Mouse (Mus musculus): ENCODE measurements around the gene Ncln. TPM values are rescaled to one million over a fixed set of nuclear protein-coding genes. Genes with fewer than 3 reads are reported as not detected.
A peak's percentile ranks its signal among the peaks of the same experiment; 100 is the strongest.

Ncln gene
- polyA plus RNA-seq, 1 experiment, result 37.2 TPM

GRCm38 (mm10) chr10:81458267-81458666, 37.9 kb downstream of the Ncln start:
- H3K9me3 ChIP-seq (replicated peaks; ENCODE audit: control insufficient read depth, insufficient read depth, low read length, poor library complexity, severe bottlenecking), result no peaks in the 10 kb centered on the region
- no peaks in the 10 kb centered on the region for H3K36me3 ChIP-seq (ENCODE audit: control insufficient read depth, insufficient read depth, low read length, poor library complexity, severe bottlenecking)
- H3K4me1 ChIP-seq (ENCODE audit: control insufficient read depth, insufficient read depth, low read length), result no peaks in the 10 kb centered on the region
- H3K9ac ChIP-seq (ENCODE audit: low read depth, poor library complexity, severe bottlenecking), result no peak overlapping the region
- H3K27me3 ChIP-seq (ENCODE audit: control insufficient read depth, insufficient read depth, low read length, poor library complexity, severe bottlenecking), result no peaks in the 10 kb centered on the region
- no peak overlapping the region for H3K27ac ChIP-seq (ENCODE audit: insufficient read depth, low read length)
- H3K4me3 ChIP-seq (ENCODE audit: low read depth, low read length), result no peak overlapping the region
- TF ChIP-seq EP300 (IDR thresholded peaks at IDR 0.05; ENCODE audit: insufficient read depth, low read depth, low read length), result no peak
- TF ChIP-seq POLR2A (IDR thresholded peaks at IDR 0.05; ENCODE audit: insufficient read depth, low read length), result no peak
- no peak for TF ChIP-seq CTCF (IDR thresholded peaks at IDR 0.05; ENCODE audit: low read depth, low read length)

- H3K27ac ChIP-seq (ENCODE audit: insufficient read depth, low read length), result no peak overlapping the region
- no peaks in the 10 kb centered on the region for H3K4me1 ChIP-seq (ENCODE audit: control insufficient read depth, insufficient read depth, low read length)
- no peaks in the 10 kb centered on the region for H3K9me3 ChIP-seq (replicated peaks; ENCODE audit: control insufficient read depth, insufficient read depth, low read length, poor library complexity, severe bottlenecking)
- H3K4me3 ChIP-seq (ENCODE audit: low read depth, low read length), result no peak overlapping the region
- H3K27me3 ChIP-seq (ENCODE audit: control insufficient read depth, insufficient read depth, low read length, poor library complexity, severe bottlenecking), result no peaks in the 10 kb centered on the region
- no peaks in the 10 kb centered on the region for H3K36me3 ChIP-seq (ENCODE audit: control insufficient read depth, insufficient read depth, low read length, poor library complexity, severe bottlenecking)
- TF ChIP-seq EP300 (IDR thresholded peaks at IDR 0.05; ENCODE audit: insufficient read depth, low read depth, low read length), result no peak
- TF ChIP-seq CTCF (IDR thresholded peaks at IDR 0.05; ENCODE audit: low read depth, low read length), result no peak
- H3K9ac ChIP-seq (ENCODE audit: low read depth, poor library complexity, severe bottlenecking), result no peak overlapping the region
Measured at GRCm38 (mm10) chr10:81457624-81458023, 38.6 kb downstream of the Ncln start.

GRCm38 (mm10) chr10:81456983-81457563, 39.1 kb downstream of the Ncln start:
- Histone ChIP-seq H3K4me3 (ENCODE audit: low read depth, low read length) (no peak overlapping the region), H3K9me3 (replicated peaks; ENCODE audit: control insufficient read depth, insufficient read depth, low read length, poor library complexity, severe bottlenecking) (no peaks in the 10 kb centered on the region), H3K4me1 (ENCODE audit: control insufficient read depth, insufficient read depth, low read length) (no peaks in the 10 kb centered on the region), H3K9ac (ENCODE audit: low read depth, poor library complexity, severe bottlenecking) (no peak overlapping the region), H3K27ac (ENCODE audit: insufficient read depth, low read length) (no peak overlapping the region), H3K27me3 (ENCODE audit: control insufficient read depth, insufficient read depth, low read length, poor library complexity, severe bottlenecking) (no peaks in the 10 kb centered on the region), H3K36me3 (ENCODE audit: control insufficient read depth, insufficient read depth, low read length, poor library complexity, severe bottlenecking) (no peaks in the 10 kb centered on the region)
- TF ChIP-seq CTCF (IDR thresholded peaks at IDR 0.05; ENCODE audit: low read depth, low read length) (no peak), EP300 (IDR thresholded peaks at IDR 0.05; ENCODE audit: insufficient read depth, low read depth, low read length) (no peak), POLR2A (IDR thresholded peaks at IDR 0.05; ENCODE audit: insufficient read depth, low read length) (no peak)

GRCm38 (mm10) chr10:81455181-81455895, 40.9 kb downstream of the Ncln start, which contains the start of gene Nfic:
TSS of gene Nfic (minus strand) at chr10:81455635.
- Histone ChIP-seq H3K36me3 (ENCODE audit: control insufficient read depth, insufficient read depth, low read length, poor library complexity, severe bottlenecking) (no peaks in the 10 kb centered on the region), H3K9me3 (replicated peaks; ENCODE audit: control insufficient read depth, insufficient read depth, low read length, poor library complexity, severe bottlenecking) (no peaks in the 10 kb centered on the region), H3K4me3 (ENCODE audit: low read depth, low read length) (peak within 1 kb of the TSS; percentile 23; the same call in 1 of the 2 replicates), H3K27ac (ENCODE audit: insufficient read depth, low read length) (no peak within 1 kb of the TSS), H3K27me3 (ENCODE audit: control insufficient read depth, insufficient read depth, low read length, poor library complexity, severe bottlenecking) (no peaks in the 10 kb centered on the region), H3K4me1 (ENCODE audit: control insufficient read depth, insufficient read depth, low read length) (no peaks in the 10 kb centered on the region), H3K9ac (ENCODE audit: low read depth, poor library complexity, severe bottlenecking) (peak within 1 kb of the TSS; percentile 45; the same call in 1 of the 2 replicates)
- TF ChIP-seq POLR2A (IDR thresholded peaks at IDR 0.05; ENCODE audit: insufficient read depth, low read length) (no peak), CTCF (IDR thresholded peaks at IDR 0.05; ENCODE audit: low read depth, low read length) (no peak), EP300 (IDR thresholded peaks at IDR 0.05; ENCODE audit: insufficient read depth, low read depth, low read length) (no peak)

- H3K27ac ChIP-seq (ENCODE audit: insufficient read depth, low read length), result no peak overlapping the region
- H3K27me3 ChIP-seq (ENCODE audit: control insufficient read depth, insufficient read depth, low read length, poor library complexity, severe bottlenecking), result no peaks in the 10 kb centered on the region
- no peak overlapping the region for H3K4me3 ChIP-seq (ENCODE audit: low read depth, low read length)
- no peaks in the 10 kb centered on the region for H3K36me3 ChIP-seq (ENCODE audit: control insufficient read depth, insufficient read depth, low read length, poor library complexity, severe bottlenecking)
- H3K4me1 ChIP-seq (ENCODE audit: control insufficient read depth, insufficient read depth, low read length), result no peaks in the 10 kb centered on the region
- no peak overlapping the region for H3K9ac ChIP-seq (ENCODE audit: low read depth, poor library complexity, severe bottlenecking)
- no peaks in the 10 kb centered on the region for H3K9me3 ChIP-seq (replicated peaks; ENCODE audit: control insufficient read depth, insufficient read depth, low read length, poor library complexity, severe bottlenecking)
- TF ChIP-seq CTCF (IDR thresholded peaks at IDR 0.05; ENCODE audit: low read depth, low read length) (no peak), EP300 (IDR thresholded peaks at IDR 0.05; ENCODE audit: insufficient read depth, low read depth, low read length) (no peak), POLR2A (IDR thresholded peaks at IDR 0.05; ENCODE audit: insufficient read depth, low read length) (no peak)
Measured at GRCm38 (mm10) chr10:81454106-81454505, 42.1 kb downstream of the Ncln start.

GRCm38 (mm10) chr10:81452947-81453288, 43.3 kb downstream of the Ncln start:
- Histone ChIP-seq H3K4me1 (ENCODE audit: control insufficient read depth, insufficient read depth, low read length) (no peaks in the 10 kb centered on the region), H3K27me3 (ENCODE audit: control insufficient read depth, insufficient read depth, low read length, poor library complexity, severe bottlenecking) (no peaks in the 10 kb centered on the region), H3K27ac (ENCODE audit: insufficient read depth, low read length) (no peak overlapping the region), H3K4me3 (ENCODE audit: low read depth, low read length) (no peak overlapping the region), H3K9ac (ENCODE audit: low read depth, poor library complexity, severe bottlenecking) (no peak overlapping the region), H3K9me3 (replicated peaks; ENCODE audit: control insufficient read depth, insufficient read depth, low read length, poor library complexity, severe bottlenecking) (no peaks in the 10 kb centered on the region), H3K36me3 (ENCODE audit: control insufficient read depth, insufficient read depth, low read length, poor library complexity, severe bottlenecking) (no peaks in the 10 kb centered on the region)
- TF ChIP-seq POLR2A (IDR thresholded peaks at IDR 0.05; ENCODE audit: insufficient read depth, low read length), result no peak
- TF ChIP-seq CTCF (IDR thresholded peaks at IDR 0.05; ENCODE audit: low read depth, low read length), result no peak
- TF ChIP-seq EP300 (IDR thresholded peaks at IDR 0.05; ENCODE audit: insufficient read depth, low read depth, low read length), result no peak
